Mouse (Mus musculus) central nervous system, embryonic 14 days (tissue): ENCODE results near the gene Gm11027. TPM values are rescaled to one million over a fixed set of nuclear protein-coding genes. Genes with fewer than 3 reads are reported as not detected.

ENCODE experiments used
- polyA plus RNA-seq: library from polyadenylated mRNA; depleted of rRNA; stranded (reverse); fragments of >200 nt; gene quantifications from 2 replicates; pipeline ENCODE4 v1.2.3, GENCODE M21; 2012; rRNA removed

Gene Gm11027
- polyA plus RNA-seq, result not detected in 2 replicates

GRCm38 (mm10) chr12:116275086-116275485 lies at the start of gene Gm11027:
Gene Gm11027 (plus strand): TSS chr12:116275386.

GRCm38 (mm10) chr12:116262555-116263341 lies 12.4 kb upstream of the Gm11027 start, which contains the start of gene Wdr60:
Gene Wdr60 (minus strand): TSS chr12:116263022.

DNA sequence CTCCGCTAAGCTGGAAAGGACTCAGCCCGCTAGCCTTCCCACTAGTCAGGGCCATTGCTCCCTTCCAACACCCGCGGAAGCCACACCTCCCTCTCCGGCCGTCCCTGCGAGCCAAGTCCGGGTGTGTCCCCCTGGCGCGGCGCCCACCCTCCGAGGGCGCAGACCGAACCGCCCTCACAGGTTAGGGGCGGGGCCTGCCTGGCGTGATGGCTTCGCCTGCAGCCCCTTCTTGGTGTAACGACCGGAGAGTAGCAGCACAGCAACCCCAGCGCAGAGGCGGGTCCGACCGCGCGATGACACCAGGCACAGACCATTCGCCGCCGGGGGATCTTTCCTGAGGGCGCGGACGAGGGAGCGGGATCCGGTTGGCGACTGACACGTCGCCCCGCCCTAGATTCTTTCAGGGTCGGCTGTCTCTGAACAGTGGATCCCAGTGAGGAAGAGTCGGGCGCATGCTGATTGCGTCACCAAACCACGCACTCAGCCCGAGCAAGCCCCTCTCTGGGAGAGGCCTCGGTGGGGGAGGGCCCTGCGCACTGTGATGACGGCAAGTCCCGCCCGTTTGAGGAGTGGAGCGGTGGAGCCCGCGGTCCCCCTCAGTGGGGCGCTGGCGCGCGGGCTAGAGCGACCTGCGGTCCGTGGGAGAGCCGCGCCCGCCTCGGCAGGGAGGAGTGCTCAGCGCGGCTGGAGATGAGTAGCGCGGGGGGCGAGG lies 5.6 kb downstream of the Gm11027 start, which contains the start of gene Esyt2:
Gene Esyt2 (plus strand): TSS at position 544 of the 712 bp plus-strand sequence.

Other genes starting within 250 kb of the Gm11027 start
- 38.2 and 42.6 TPM in 2 replicates for gene Zfp386, start 227.7 kb upstream of the Gm11027 start, polyA plus RNA-seq
- 2.1 and 2.3 TPM in 2 replicates for gene Vipr2, start 197.7 kb upstream of the Gm11027 start, polyA plus RNA-seq
- gene Wdr60, start 12.4 kb upstream of the Gm11027 start, polyA plus RNA-seq, result 16.0 and 18.4 TPM in 2 replicates
- 11.1 and 12.4 TPM in 2 replicates for gene Esyt2, start 5.8 kb downstream of the Gm11027 start, polyA plus RNA-seq
- 14.0 and 16.8 TPM in 2 replicates for gene Ncapg2, start 130.0 kb downstream of the Gm11027 start, polyA plus RNA-seq
- gene Ptprn2, start 210.3 kb downstream of the Gm11027 start, polyA plus RNA-seq, result 39.3 and 41.6 TPM in 2 replicates